Mouse (Mus musculus): ENCODE measurements around the gene Olfr1044. TPM values are rescaled to one million over a fixed set of nuclear protein-coding genes. Genes with fewer than 3 reads are reported as not detected.
"Not testable (repeated sequence)": the region's sequence is repeated elsewhere in the genome, so short reads cannot be mapped to it uniquely, and the experiment has no call there.

Olfr1044 gene
- not detected in 2 replicates for total RNA-seq (2014; rRNA removed)
- polyA plus RNA-seq (2015; fragmentation: Nextera tagmentation; extraction: Ambion mirVana) = not detected in 2 replicates

- Histone ChIP-seq H3K36me3 (ENCODE audit: insufficient read depth, low read length) (no peaks in the 10 kb centered on the region), H3K4me3 (ENCODE audit: low read length) (no peak within 1 kb of the TSS), H3K4me2 (ENCODE audit: low read depth, low read length) (no peak within 1 kb of the TSS), H3K27ac (no peak within 1 kb of the TSS), H3K9me3 (ENCODE audit: low read length) (no peaks in the 10 kb centered on the region), H3K27me3 (ENCODE audit: insufficient read depth, low read length) (no peaks in the 10 kb centered on the region), H3K9ac (replicated peaks; ENCODE audit: low read length) (no peak within 1 kb of the TSS), H3K4me1 (ENCODE audit: insufficient read depth, low read length) (no peaks in the 10 kb centered on the region)
- no peak for ATAC-seq
- TF ChIP-seq CTCF (IDR thresholded peaks at IDR 0.05; ENCODE audit: low read depth) = no peak
- no peak for DNase-seq (ENCODE audit: low spot score)
These were observed at the start of gene Olfr1044 for GRCm38 (mm10) chr2:86177720-86178119. Olfr1044 (minus strand) TSS chr2:86177820.

- H3K9me3 ChIP-seq (ENCODE audit: low read length) = no peaks in the 10 kb centered on the region
- no peaks in the 10 kb centered on the region for H3K4me1 ChIP-seq (ENCODE audit: insufficient read depth, low read length)
- no peak within 1 kb of the TSS for H3K9ac ChIP-seq (replicated peaks; ENCODE audit: low read length)
- no peak within 1 kb of the TSS for H3K4me3 ChIP-seq (ENCODE audit: low read length)
- no peak for TF ChIP-seq CTCF (IDR thresholded peaks at IDR 0.05; ENCODE audit: low read depth)
- no peak within 1 kb of the TSS for H3K4me2 ChIP-seq (ENCODE audit: low read depth, low read length)
- 74% methylated on average over 2 of the region's 2 CpGs for WGBS
- no peaks in the 10 kb centered on the region for H3K27me3 ChIP-seq (ENCODE audit: insufficient read depth, low read length)
- H3K27ac ChIP-seq = no peak within 1 kb of the TSS
- no peaks in the 10 kb centered on the region for H3K36me3 ChIP-seq (ENCODE audit: insufficient read depth, low read length)
- DNase-seq (ENCODE audit: low spot score) = no peak
- no peak for ATAC-seq
These were observed 41.6 kb upstream of the Olfr1044 start, which contains the start of gene Olfr1046 for GRCm38 (mm10) chr2:86219214-86219613. Olfr1046 (minus strand) TSS chr2:86219314.

- ATAC-seq (no peak), DNase-seq (ENCODE audit: low spot score) (no peak)
- Histone ChIP-seq H3K9ac (replicated peaks; ENCODE audit: low read length) (no peak within 1 kb of the TSS), H3K36me3 (ENCODE audit: insufficient read depth, low read length) (no peaks in the 10 kb centered on the region), H3K4me1 (ENCODE audit: insufficient read depth, low read length) (no peaks in the 10 kb centered on the region), H3K4me3 (ENCODE audit: low read length) (no peak within 1 kb of the TSS), H3K27ac (no peak within 1 kb of the TSS), H3K4me2 (ENCODE audit: low read depth, low read length) (no peak within 1 kb of the TSS), H3K9me3 (ENCODE audit: low read length) (no peaks in the 10 kb centered on the region), H3K27me3 (ENCODE audit: insufficient read depth, low read length) (no peaks in the 10 kb centered on the region)
- TF ChIP-seq CTCF (IDR thresholded peaks at IDR 0.05; ENCODE audit: low read depth) = no peak
These were observed 25.3 kb upstream of the Olfr1044 start, which contains the start of gene Olfr1045 for GRCm38 (mm10) chr2:86202909-86203308. Olfr1045 (minus strand) TSS chr2:86203009.

GRCm38 (mm10) chr2:86195863-86196262 lies 18.2 kb upstream of the Olfr1044 start:
- Histone ChIP-seq H3K4me1 (ENCODE audit: insufficient read depth, low read length) (no peaks in the 10 kb centered on the region), H3K36me3 (ENCODE audit: insufficient read depth, low read length) (no peaks in the 10 kb centered on the region), H3K4me2 (ENCODE audit: low read depth, low read length) (no peak overlapping the region), H3K27ac (no peak overlapping the region), H3K9ac (replicated peaks; ENCODE audit: low read length) (no peak overlapping the region), H3K4me3 (ENCODE audit: low read length) (no peak overlapping the region), H3K27me3 (ENCODE audit: insufficient read depth, low read length) (no peaks in the 10 kb centered on the region), H3K9me3 (ENCODE audit: low read length) (no peaks in the 10 kb centered on the region)
- no peak for ATAC-seq
- WGBS = 47% methylated on average over 1 of the region's 1 CpGs
- DNase-seq (ENCODE audit: low spot score) = no peak
- no peak for TF ChIP-seq CTCF (IDR thresholded peaks at IDR 0.05; ENCODE audit: low read depth)

GRCm38 (mm10) chr2:86185583-86185982 lies 8.0 kb upstream of the Olfr1044 start, which contains the start of gene Olfr52:
Olfr52 (minus strand) TSS chr2:86185683.
- ATAC-seq (no peak), DNase-seq (ENCODE audit: low spot score) (no peak)
- Histone ChIP-seq H3K9me3 (ENCODE audit: low read length) (no peaks in the 10 kb centered on the region), H3K9ac (replicated peaks; ENCODE audit: low read length) (no peak within 1 kb of the TSS), H3K27me3 (ENCODE audit: insufficient read depth, low read length) (no peaks in the 10 kb centered on the region), H3K4me1 (ENCODE audit: insufficient read depth, low read length) (no peaks in the 10 kb centered on the region), H3K4me2 (ENCODE audit: low read depth, low read length) (no peak within 1 kb of the TSS), H3K36me3 (ENCODE audit: insufficient read depth, low read length) (no peaks in the 10 kb centered on the region), H3K4me3 (ENCODE audit: low read length) (no peak within 1 kb of the TSS), H3K27ac (no peak within 1 kb of the TSS)
- no peak for TF ChIP-seq CTCF (IDR thresholded peaks at IDR 0.05; ENCODE audit: low read depth)

- Histone ChIP-seq H3K4me1 (ENCODE audit: insufficient read depth, low read length) (no peaks in the 10 kb centered on the region), H3K9ac (replicated peaks; ENCODE audit: low read length) (no peak overlapping the region), H3K4me2 (ENCODE audit: low read depth, low read length) (no peak overlapping the region), H3K9me3 (ENCODE audit: low read length) (no peaks in the 10 kb centered on the region), H3K4me3 (ENCODE audit: low read length) (no peak overlapping the region), H3K27ac (no peak overlapping the region), H3K27me3 (ENCODE audit: insufficient read depth, low read length) (no peaks in the 10 kb centered on the region), H3K36me3 (ENCODE audit: insufficient read depth, low read length) (no peaks in the 10 kb centered on the region)
- DNase-seq (ENCODE audit: low spot score) (no peak), ATAC-seq (no peak)
- 74% methylated on average over 3 of the region's 3 CpGs for whole genome bisulfite sequencing
- no peak for TF ChIP-seq CTCF (IDR thresholded peaks at IDR 0.05; ENCODE audit: low read depth)
These were observed 2.3 kb upstream of the Olfr1044 start for GRCm38 (mm10) chr2:86179950-86180349.

- not testable (repeated sequence) for H3K9me3 ChIP-seq (ENCODE audit: low read length); H3K4me3 ChIP-seq (ENCODE audit: low read length); H3K9ac ChIP-seq (replicated peaks; ENCODE audit: low read length); H3K4me1 ChIP-seq (ENCODE audit: insufficient read depth, low read length); H3K27ac ChIP-seq; H3K4me2 ChIP-seq (ENCODE audit: low read depth, low read length); DNase-seq (ENCODE audit: low spot score); H3K27me3 ChIP-seq (ENCODE audit: insufficient read depth, low read length); H3K36me3 ChIP-seq (ENCODE audit: insufficient read depth, low read length); ATAC-seq
- 89% methylated on average over 7 of the region's 7 CpGs for WGBS
These were observed 2.2 kb downstream of the Olfr1044 start for GRCm38 (mm10) chr2:86175422-86175821.
